Mouse (Mus musculus) limb, embryonic 10.5 days (tissue): ENCODE measurements around the gene Hoxa5. TPM values are rescaled to one million over a fixed set of nuclear protein-coding genes. Genes with fewer than 3 reads are reported as not detected.
A peak's percentile ranks its signal among the peaks of the same experiment; 100 is the strongest.

ENCODE experiments used
- DNase-seq: peaks from one replicate; pipeline ENCODE4 v3.0.0-alpha.2; 2017; ENCODE audit warnings: low spot score
- H3K27ac ChIP-seq: fragments of 300-500 bp; sonication (generic); 2 replicates; pipeline ENCODE4 v1.5.1; 2016; ENCODE audit warnings: mild to moderate bottlenecking
- H3K27me3 ChIP-seq: fragments of 300-500 bp; sonication (generic); 2 replicates; pipeline ENCODE4 v1.6.1; 2016; ENCODE audit warnings: low read depth, mild to moderate bottlenecking; ENCODE audit not compliant: poor library complexity, severe bottlenecking
- H3K36me3 ChIP-seq: fragments of 300-500 bp; sonication (generic); 2 replicates; pipeline ENCODE4 v1.6.1; 2016; ENCODE audit warnings: mild to moderate bottlenecking, moderate library complexity
- H3K4me1 ChIP-seq: fragments of 300-500 bp; sonication (generic); 2 replicates; pipeline ENCODE4 v1.6.1; 2016
- H3K4me3 ChIP-seq: fragments of 300-500 bp; sonication (generic); 2 replicates; pipeline ENCODE4 v1.5.1; 2016; ENCODE audit warnings: mild to moderate bottlenecking, moderate library complexity
- H3K9me3 ChIP-seq: fragments of 300-500 bp; sonication (generic); replicated peaks from 2 replicates; pipeline ENCODE4 v1.6.1; 2016; ENCODE audit warnings: mild to moderate bottlenecking
- WGBS: fragments of 180-500 bp; shearing (Covaris S2); methylation state at CpG from one replicate; pipeline ENCODE4 v1.1.7; 2016; 5-methylcytosine and 5-hydroxymethylcytosine counted together
- polyA plus RNA-seq: library from polyadenylated mRNA; unstranded; fragments of >200 nt; fragmentation: Nextera tagmentation; extraction: Ambion mirVana; gene quantifications from 2 replicates; pipeline ENCODE4 v1.2.1, GENCODE M21; 2016

The Hoxa5 gene
- polyA plus RNA-seq, 1 experiment from 2014 or later: 10.4 TPM

DNA sequence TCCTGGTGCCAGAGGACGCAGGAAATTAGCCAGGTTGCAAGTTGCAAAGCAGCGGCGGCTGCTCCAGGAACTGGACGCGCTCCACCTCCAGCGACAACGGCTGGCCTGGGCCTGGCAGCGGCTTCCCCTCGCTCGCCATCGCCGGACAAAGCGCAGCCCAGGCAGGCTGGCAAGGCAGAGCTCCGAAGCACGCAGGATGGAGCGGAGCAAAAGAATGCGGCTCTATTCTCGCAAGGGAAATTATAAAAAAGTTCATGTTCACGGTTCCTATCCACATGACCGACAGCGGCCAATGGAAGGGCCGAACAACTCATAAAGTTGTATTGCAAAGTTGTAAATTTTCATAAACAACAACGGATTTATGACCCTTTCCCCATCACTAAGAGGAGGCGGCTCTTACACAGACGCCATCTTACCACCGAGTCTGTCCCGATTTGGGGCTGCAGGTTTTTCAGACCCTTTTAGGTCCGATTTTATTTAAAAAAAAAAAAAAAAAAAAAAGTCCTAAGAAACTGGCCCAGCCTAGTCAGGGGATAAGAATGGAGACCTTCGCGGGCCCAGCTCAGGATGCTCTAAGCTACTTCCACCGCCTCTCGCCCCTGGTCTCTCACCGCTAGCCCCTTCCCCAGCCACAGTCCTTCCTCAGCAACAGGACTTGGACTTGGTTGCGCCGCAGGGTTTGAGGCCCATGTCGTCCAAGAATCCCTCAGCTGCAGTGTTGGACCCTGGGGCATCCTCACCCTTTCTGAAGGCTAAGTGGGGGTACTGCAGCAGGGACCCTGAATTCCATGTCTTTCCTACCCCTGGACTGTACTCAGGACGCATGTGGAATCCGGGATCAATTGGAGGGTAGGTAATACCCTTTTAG is 9.0 kb upstream of the Hoxa5 start, which contains the start of the genes Hoxa3 and Gm28308:
Gene Hoxa3 (minus strand): TSS at position 218 of the 868 bp plus-strand sequence.
Gene Gm28308 (minus strand): TSS at position 221 of the 868 bp plus-strand sequence.
- 2% methylated on average over 38 of the region's 38 CpGs for WGBS
- peak; percentile 85 for DNase-seq
- peaks cover 47% of the 10 kb centered on the region for H3K27me3 ChIP-seq
- H3K27ac ChIP-seq: peak within 1 kb of the TSS; percentile 99
- peak within 1 kb of the TSS; percentile 90 for H3K4me3 ChIP-seq
- 0 out of 2 replicates have a peak, but pooled peaks cover 4% of the 10 kb centered on the region for H3K36me3 ChIP-seq
- peaks cover 85% of the 10 kb centered on the region for H3K4me1 ChIP-seq
- H3K9me3 ChIP-seq: no peaks in the 10 kb centered on the region

DNA sequence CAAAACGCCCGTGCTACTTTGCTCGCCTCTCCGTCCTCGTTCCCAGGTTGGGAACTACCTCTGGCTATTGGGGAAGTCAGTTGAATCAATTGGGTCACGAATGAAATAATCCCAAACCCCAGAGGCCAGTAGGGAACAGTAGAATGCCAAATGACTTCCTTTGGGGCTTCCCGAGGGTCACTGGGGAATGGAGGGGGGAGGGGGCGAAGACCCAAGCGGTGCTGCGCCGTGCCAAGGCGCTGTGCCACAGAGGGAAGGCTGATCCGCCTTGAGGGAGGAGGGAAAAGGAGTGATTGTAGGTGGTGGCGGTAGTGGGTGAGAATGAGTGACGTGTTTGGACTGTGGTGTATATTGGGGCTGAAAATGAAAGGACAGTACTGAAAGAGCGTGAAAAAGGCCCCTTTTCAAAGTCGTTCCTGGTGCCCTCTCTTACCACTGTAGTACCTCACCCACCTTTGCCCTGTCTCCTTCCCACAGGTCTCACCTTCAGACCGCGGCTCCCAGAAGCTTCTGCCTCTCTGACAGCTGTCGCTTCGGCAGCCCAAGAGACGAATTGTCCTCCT is 8.2 kb upstream of the Hoxa5 start:
- WGBS: 1% methylated on average over 22 of the region's 22 CpGs
- H3K27me3 ChIP-seq: peaks cover 45% of the 10 kb centered on the region

DNA sequence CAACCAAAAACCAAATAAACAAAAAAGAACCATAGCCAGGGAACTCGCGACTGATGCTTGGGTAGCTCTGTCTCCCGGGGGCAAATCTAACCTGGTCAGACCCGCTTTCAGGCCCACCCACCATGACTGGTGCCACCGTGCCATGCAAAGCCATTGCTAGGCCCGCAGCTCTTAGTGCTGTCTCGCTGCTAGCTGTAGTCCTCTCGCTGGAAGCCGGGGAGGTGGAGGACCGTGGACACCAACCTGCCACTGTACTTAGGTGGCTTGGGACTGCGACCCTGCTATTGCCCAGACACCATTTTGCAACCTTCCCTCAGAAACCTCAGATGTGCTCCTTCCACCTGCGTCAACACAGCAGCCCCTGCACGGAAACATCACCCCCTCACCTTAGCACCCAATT is 7.6 kb upstream of the Hoxa5 start:
- Histone ChIP-seq H3K27me3 (peaks cover 50% of the 10 kb centered on the region), H3K4me1 (peaks cover 87% of the 10 kb centered on the region)
- WGBS: 1% methylated on average over 13 of the region's 13 CpGs

More for the DNA sequence above, 8.2 kb upstream of the Hoxa5 start:
- peaks cover 85% of the 10 kb centered on the region for H3K4me1 ChIP-seq
- peak overlapping the region; percentile 90 for H3K4me3 ChIP-seq
- H3K27ac ChIP-seq: peak overlapping the region; percentile 99
- 0 out of 2 replicates have a peak, but pooled peaks cover 7% of the 10 kb centered on the region for H3K36me3 ChIP-seq
- DNase-seq: peak; percentile 60
- H3K9me3 ChIP-seq: no peaks in the 10 kb centered on the region

DNA sequence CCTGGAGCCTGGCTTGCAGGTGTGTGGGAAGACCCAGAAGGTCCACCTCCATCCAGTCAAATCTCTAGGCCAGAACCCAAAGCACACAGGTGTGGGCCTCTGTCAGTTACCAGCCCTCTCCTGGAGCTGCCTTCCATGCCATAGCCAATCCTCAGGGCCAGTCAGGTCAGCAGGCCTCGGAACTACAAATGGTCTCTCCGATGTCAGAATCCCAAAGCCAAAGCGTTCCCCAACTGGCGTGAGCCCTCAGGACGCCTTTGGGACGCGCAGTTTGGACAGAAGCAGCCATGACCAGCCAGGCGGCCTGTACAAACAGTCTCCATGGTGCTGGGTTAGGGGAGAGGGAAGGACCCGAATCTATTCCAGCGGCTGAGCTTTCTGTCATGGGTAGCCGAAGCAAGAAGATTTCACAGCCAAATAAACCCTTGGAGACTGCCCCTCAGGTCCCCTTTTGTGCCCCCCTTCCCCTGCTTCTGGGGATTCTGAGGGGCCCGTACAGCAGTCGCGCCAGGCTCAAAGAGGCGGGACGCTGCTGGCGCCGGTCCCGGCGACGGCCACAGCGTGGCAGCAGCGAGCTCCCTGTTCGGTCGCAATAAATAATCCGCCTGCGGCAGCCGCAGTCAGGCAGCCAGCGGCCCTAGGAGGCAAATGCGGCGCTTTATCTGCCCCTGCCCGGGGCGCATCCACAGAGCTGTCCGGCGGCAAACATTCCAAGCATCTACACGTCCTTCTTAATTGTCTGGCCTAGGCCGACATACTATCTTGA is 7.0 kb upstream of the Hoxa5 start:
- WGBS: under 1% methylated on average over 37 of the region's 37 CpGs
- peaks cover 89% of the 10 kb centered on the region for H3K4me1 ChIP-seq
- H3K27me3 ChIP-seq: peaks cover 51% of the 10 kb centered on the region
- peak overlapping the region; percentile 99 for H3K27ac ChIP-seq
- peaks cover 15% of the 10 kb centered on the region; the same call in 1 of the 2 replicates for H3K36me3 ChIP-seq
- no peaks in the 10 kb centered on the region for H3K9me3 ChIP-seq
- DNase-seq: peak; percentile 89
- H3K4me3 ChIP-seq: peak overlapping the region; percentile 90

More for the DNA sequence above, 7.6 kb upstream of the Hoxa5 start:
- no peaks in the 10 kb centered on the region for H3K9me3 ChIP-seq
- peak; percentile 77 for DNase-seq
- peaks cover 11% of the 10 kb centered on the region; the same call in 1 of the 2 replicates for H3K36me3 ChIP-seq
- peak overlapping the region; percentile 90 for H3K4me3 ChIP-seq
- H3K27ac ChIP-seq: peak overlapping the region; percentile 99

DNA sequence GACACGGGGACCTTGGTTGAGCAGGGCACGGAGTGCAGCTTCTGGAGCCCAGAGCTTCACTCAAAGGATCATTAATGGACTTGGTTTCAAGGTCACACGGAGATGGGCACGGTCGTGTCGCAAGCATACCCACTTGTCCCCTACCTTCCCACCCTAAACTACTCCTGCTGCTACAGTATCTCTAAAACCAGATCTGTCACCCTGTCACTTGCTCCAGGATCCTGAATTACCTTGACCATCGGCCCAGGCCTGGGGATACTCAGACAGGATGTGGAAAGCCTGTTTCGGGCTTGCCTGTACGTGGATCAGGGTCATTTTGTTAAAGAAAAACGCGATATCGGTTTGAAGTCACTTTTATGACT is 5.3 kb upstream of the Hoxa5 start:
- H3K4me3 ChIP-seq: peak overlapping the region; percentile 90
- H3K9me3 ChIP-seq: no peaks in the 10 kb centered on the region
- peaks cover 89% of the 10 kb centered on the region for H3K4me1 ChIP-seq
- DNase-seq: peak; percentile 55
- H3K36me3 ChIP-seq: peaks cover 28% of the 10 kb centered on the region
- WGBS: 3% methylated on average over 12 of the region's 12 CpGs
- H3K27ac ChIP-seq: peak overlapping the region; percentile 99
- H3K27me3 ChIP-seq: peaks cover 44% of the 10 kb centered on the region

DNA sequence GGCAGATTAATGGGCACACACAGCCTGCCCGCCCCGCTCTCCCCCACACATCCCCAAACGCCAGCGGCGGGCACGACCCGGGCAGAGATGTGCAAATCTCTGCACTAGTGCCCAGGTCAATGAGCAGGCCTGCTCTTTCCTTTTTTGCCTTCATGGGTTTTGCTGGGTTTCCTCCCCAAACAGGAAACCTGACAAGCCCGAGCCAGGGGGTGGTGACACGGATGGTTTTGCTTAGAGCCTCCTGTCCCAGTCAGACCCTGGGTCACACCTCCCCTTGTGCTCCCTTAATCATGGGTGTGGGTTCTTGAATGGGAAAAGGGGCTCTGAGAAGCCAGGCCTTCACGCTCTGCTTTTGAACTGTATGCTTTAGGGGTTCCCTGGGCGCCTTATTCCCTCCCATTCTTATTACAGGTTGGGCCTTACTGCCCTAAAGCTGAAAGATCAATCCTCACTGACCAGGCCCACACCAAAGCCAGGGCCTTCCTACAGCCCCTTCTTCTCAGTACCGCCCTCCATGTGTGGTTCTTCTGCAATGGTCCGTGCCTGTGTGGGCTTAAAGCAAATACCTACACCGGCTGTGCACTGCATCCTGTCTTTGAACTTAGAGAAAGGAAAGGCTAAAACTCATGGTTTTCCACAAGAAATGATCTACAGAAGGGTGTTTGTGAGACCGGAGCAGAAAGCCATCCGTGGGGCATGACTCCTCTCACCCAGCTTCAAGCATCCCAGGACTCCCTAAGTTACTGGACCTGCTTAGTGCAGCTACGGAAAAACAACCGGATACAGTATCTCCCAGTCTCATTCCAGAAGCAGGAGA is 4.7 kb upstream of the Hoxa5 start:
- peak overlapping the region; percentile 90 for H3K4me3 ChIP-seq
- H3K36me3 ChIP-seq: peaks cover 32% of the 10 kb centered on the region
- H3K4me1 ChIP-seq: peaks cover 89% of the 10 kb centered on the region
- peak overlapping the region; percentile 99 for H3K27ac ChIP-seq
- H3K9me3 ChIP-seq: no peaks in the 10 kb centered on the region
- peaks cover 39% of the 10 kb centered on the region for H3K27me3 ChIP-seq
- 2% methylated on average over 18 of the region's 18 CpGs for WGBS
- DNase-seq: no peak

DNA sequence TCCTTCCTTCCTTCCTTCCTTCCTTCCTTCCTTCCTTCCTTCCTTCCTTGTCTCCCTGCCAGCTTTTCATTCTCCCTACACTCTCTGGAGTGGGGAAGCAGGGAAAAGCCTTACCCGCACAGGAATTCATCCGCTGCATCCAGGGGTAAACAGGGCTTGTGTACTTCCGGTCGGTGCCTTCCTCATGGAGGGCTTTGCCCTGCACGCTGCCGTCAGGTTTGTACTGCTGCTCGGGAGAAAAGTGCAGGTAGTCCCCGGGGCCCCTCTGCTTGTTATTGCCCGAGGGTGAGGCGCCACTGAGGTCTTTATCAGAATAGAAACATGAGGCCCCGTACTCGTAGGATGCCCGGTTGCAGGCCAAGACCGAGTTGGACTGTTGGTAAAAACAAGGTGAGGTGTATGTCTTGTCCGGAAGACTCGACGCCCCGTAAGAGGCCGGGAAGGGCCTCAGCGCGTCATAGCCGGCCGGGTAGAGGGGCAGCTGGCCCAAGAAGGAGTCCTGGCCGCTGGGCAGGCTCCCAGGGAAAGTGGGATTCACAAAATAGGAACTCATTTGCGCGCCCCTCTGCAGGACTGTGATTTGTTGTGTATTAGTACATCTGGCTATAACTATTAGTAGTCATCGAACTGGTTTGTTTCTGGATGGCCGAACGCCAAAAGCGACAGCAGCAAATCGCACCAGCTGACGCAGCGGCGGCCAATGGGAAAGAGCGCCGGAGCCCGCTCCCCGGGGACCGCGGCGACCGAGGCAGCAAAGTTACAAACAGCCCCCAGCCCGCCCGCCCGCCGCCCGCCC is 3.9 kb upstream of the Hoxa5 start, which contains the start of gene Hoxa6:
Gene Hoxa6 (minus strand): TSS at position 651 of the 796 bp plus-strand sequence.
- peaks cover 40% of the 10 kb centered on the region for H3K36me3 ChIP-seq
- peak; percentile 83 for DNase-seq
- WGBS: under 1% methylated on average over 47 of the region's 47 CpGs
- peak within 1 kb of the TSS; percentile 90 for H3K4me3 ChIP-seq
- H3K27ac ChIP-seq: peak within 1 kb of the TSS; percentile 99
- H3K4me1 ChIP-seq: peaks cover 91% of the 10 kb centered on the region
- no peaks in the 10 kb centered on the region for H3K9me3 ChIP-seq
- H3K27me3 ChIP-seq: peaks cover 44% of the 10 kb centered on the region

DNA sequence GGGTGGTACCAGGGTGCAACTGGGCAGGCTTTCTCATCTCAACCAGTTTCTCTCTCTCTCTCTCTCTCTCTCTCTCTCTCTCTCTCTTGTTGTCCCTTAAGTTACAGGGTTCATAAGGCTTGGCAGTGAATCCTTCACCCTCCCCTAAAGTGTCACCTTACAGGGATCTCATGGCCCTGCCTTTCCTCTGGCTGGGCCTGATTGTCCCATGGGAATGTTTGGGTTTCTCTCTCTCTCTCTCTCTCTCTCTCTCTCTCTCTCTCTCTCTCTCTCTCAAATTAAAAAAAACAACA is 3.2 kb upstream of the Hoxa5 start:
- DNase-seq: peak; percentile 44
- Histone ChIP-seq H3K4me3 (peak overlapping the region; percentile 90), H3K4me1 (peaks cover 98% of the 10 kb centered on the region), H3K36me3 (peaks cover 46% of the 10 kb centered on the region), H3K27ac (peak overlapping the region; percentile 99), H3K9me3 (no peaks in the 10 kb centered on the region), H3K27me3 (peaks cover 44% of the 10 kb centered on the region)

DNA sequence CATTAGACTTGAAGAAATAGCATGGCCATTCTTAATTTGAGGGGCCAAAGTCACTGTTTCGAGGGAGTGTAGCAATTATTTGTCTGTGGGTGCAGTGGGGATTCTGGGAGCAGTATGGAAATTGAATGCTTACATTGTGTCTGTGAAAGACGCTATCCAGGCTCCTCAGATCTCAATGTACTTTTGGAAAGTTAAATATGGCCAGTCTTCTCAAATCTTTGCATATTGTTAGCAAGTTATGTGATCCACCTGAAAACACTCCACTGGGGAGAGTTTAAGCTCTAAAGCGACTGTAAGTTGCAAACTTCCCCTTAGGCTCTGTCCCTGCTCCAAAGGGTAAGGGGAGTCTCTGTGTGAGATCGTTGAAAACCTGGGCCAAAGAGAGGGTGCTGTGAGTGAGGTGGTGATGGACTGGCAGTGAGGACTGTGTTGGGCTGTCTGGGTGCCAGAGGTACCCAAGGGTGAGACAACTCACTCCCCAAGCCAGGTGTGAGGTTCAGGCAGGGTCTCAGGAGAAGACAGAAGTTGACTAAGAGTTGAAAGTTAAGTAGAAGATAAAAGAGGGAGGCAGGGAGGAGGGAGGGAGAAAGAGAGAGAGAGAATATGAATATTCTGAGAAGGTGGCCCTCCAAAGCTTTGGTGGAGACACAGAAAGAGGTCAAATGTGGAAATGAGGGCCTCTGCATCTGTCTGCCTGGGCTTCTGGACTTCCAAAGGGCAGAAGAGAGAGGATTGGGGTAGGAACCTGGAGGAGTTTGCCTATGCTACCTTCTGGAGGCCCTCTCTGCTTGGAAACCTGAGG is 2.7 kb upstream of the Hoxa5 start:
- Histone ChIP-seq H3K4me1 (peaks cover 98% of the 10 kb centered on the region), H3K9me3 (no peaks in the 10 kb centered on the region), H3K27me3 (peaks cover 43% of the 10 kb centered on the region), H3K27ac (peak overlapping the region; percentile 99), H3K4me3 (peak overlapping the region; percentile 90), H3K36me3 (peaks cover 50% of the 10 kb centered on the region)
- peak; percentile 56 for DNase-seq
- WGBS: 4% methylated on average over 4 of the region's 4 CpGs

DNA sequence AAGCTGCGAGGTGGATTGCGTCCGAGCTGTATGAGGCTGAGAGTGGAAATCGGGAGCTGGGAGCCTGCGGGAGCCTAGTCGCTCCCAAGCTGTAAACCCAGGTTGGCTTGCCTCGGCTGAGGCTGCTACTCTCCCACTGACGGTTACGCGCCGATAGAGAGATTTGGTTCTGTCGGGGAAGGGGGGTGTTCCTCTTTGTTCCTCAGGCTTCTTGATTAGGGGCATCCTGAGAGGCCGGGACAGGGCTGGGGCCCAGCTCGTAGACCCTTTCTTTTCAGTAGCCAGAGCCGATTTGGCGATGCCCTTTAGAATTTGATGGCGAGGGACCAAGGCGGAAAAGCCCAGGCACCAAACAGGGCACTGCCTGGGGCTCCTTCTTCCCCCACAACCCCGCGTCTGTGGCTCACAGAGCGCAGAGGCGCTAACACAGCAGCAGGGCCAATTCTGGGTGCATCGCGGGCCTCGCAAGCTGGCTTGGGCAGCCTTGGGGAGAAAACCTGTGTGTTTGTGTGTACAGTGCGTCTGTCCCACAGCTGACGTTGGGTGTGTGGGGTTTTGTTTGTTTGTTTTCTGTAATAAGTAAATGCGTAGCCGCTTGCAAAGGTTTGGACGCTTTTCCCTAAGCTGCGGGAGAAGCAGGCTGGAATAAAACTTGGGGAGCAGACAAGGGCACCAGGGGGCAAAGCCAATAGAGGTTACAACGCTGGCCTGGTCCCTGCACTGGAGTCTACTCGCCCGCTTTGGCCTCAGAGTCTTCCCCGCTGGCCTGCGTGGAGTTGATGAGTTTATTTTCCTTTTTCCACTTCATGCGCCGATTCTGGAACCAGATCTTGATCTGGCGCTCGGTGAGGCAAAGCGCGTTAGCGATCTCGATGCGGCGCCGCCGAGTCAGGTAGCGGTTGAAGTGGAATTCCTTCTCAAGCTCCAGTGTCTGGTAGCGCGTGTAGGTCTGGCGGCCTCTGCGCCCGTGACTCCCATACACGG is 1.5 kb upstream of the Hoxa5 start:
- peaks cover 98% of the 10 kb centered on the region for H3K4me1 ChIP-seq
- peak; percentile 72 for DNase-seq
- H3K27ac ChIP-seq: peak overlapping the region; percentile 99
- H3K27me3 ChIP-seq: peaks cover 33% of the 10 kb centered on the region
- WGBS: 2% methylated on average over 55 of the region's 55 CpGs
- H3K9me3 ChIP-seq: no peaks in the 10 kb centered on the region
- H3K36me3 ChIP-seq: peaks cover 55% of the 10 kb centered on the region
- H3K4me3 ChIP-seq: peak overlapping the region; percentile 90
